Mouse (Mus musculus) myocyte (in vitro differentiated cells): Measurements from ENCODE around the gene Chst12.

ENCODE experiments used
- E2F4 ChIP-seq: IDR thresholded peaks from one replicate; pipeline ENCODE4 v1.6.1; 2011; ENCODE audit warnings: mild to moderate bottlenecking, control low read depth, moderate library complexity; ENCODE audit not compliant: insufficient read depth
- MAX ChIP-seq: IDR thresholded peaks from one replicate; pipeline ENCODE4 v1.6.1; 2011; ENCODE audit warnings: low read depth, mild to moderate bottlenecking, control low read depth
- MYOG ChIP-seq, 3 experiments: IDR thresholded peaks; one replicate each; pipeline ENCODE4 v1.6.1; 2011; ENCODE audit warnings: control low read depth in 2 of 3, low read depth in 2 of 3, mild to moderate bottlenecking in 2 of 3; ENCODE audit not compliant: insufficient read length in 2 of 3, control insufficient read depth in 1 of 3, insufficient read depth in 1 of 3
- POLR2A ChIP-seq: IDR thresholded peaks from one replicate; pipeline ENCODE4 v1.6.1; 2011; ENCODE audit warnings: low read depth, mild to moderate bottlenecking, control low read depth, moderate library complexity; ENCODE audit not compliant: insufficient read length
- TCF12 ChIP-seq: IDR thresholded peaks from one replicate; pipeline ENCODE4 v1.6.1; 2011; ENCODE audit warnings: mild to moderate bottlenecking, control low read depth; ENCODE audit not compliant: poor library complexity, insufficient read depth, severe bottlenecking

- TF ChIP-seq E2F4: no peak
- no peak for TF ChIP-seq POLR2A
- no peak for TF ChIP-seq TCF12
- TF ChIP-seq MAX: no peak
- no peak for TF ChIP-seq MYOG (IDR thresholded peaks at IDR 0.05; ENCODE audit: control insufficient read depth in 1 of 3, insufficient read depth in 1 of 3, insufficient read length in 2 of 3, low read depth in 2 of 3)
These were observed 60.1 kb downstream of the Chst12 start for GRCm38 (mm10) chr5:140565451-140565850.
